Mouse (Mus musculus) midbrain, embryonic 16.5 days (tissue): ENCODE results near the gene Thada. TPM values are rescaled to one million over a fixed set of nuclear protein-coding genes. Genes with fewer than 3 reads are reported as not detected.

ENCODE experiments used
- ATAC-seq: fragments of 200-750 bp; cut with Nextera tagmentation; 2 replicates; pipeline ENCODE4 v1.8.0; 2017; ENCODE audit warnings: moderate TSS enrichment
- H3K27ac ChIP-seq: fragments of 300-500 bp; sonication (generic); 2 replicates; pipeline ENCODE4 v1.5.1; 2014; ENCODE audit warnings: mild to moderate bottlenecking, low read length, mixed read lengths
- H3K27me3 ChIP-seq: fragments of 300-500 bp; sonication (generic); 2 replicates; pipeline ENCODE4 v1.6.1; 2014; ENCODE audit warnings: low read depth, low read length, mixed read lengths; ENCODE audit not compliant: control insufficient read depth, insufficient read depth
- H3K36me3 ChIP-seq: fragments of 300-500 bp; sonication (generic); 2 replicates; pipeline ENCODE4 v1.6.1; 2014; ENCODE audit warnings: mild to moderate bottlenecking, low read length, moderate library complexity, mixed read lengths; ENCODE audit not compliant: control insufficient read depth, insufficient read depth
- H3K4me1 ChIP-seq: fragments of 300-500 bp; sonication (generic); 2 replicates; pipeline ENCODE4 v1.6.1; 2014; ENCODE audit warnings: mild to moderate bottlenecking, low read length, mixed read lengths; ENCODE audit not compliant: control insufficient read depth, insufficient read depth
- H3K4me2 ChIP-seq: fragments of 300-500 bp; sonication (generic); 2 replicates; pipeline ENCODE4 v1.6.1; 2014; ENCODE audit warnings: mild to moderate bottlenecking, low read length, mixed read lengths
- H3K4me3 ChIP-seq: fragments of 300-500 bp; sonication (generic); 2 replicates; pipeline ENCODE4 v1.5.1; 2014; ENCODE audit warnings: low read depth, mild to moderate bottlenecking, low read length, moderate library complexity, mixed read lengths
- H3K9ac ChIP-seq: fragments of 300-500 bp; sonication (generic); 2 replicates; pipeline ENCODE4 v1.6.1; 2014; ENCODE audit warnings: low read depth, low read length, mixed read lengths
- H3K9me3 ChIP-seq: fragments of 300-500 bp; sonication (generic); replicated peaks from 2 replicates; pipeline ENCODE4 v1.6.1; 2014; ENCODE audit warnings: mild to moderate bottlenecking, low read length, mixed read lengths; ENCODE audit not compliant: control insufficient read depth, poor library complexity, severe bottlenecking
- WGBS: fragments of 180-500 bp; shearing (Covaris S2); extraction: QIAGEN DNeasy Blood & Tissue Kit; methylation state at CpG from one replicate; pipeline ENCODE4 v1.1.7; 2014; 5-methylcytosine and 5-hydroxymethylcytosine counted together
- polyA plus RNA-seq: library from polyadenylated mRNA; unstranded; fragments of >200 nt; fragmentation: Nextera tagmentation; extraction: Ambion mirVana; gene quantifications from 2 replicates; pipeline ENCODE4 v1.2.1, GENCODE M21; 2015

Gene Thada
- polyA plus RNA-seq, 1 experiment from 2014 or later: 6.5 TPM

GRCm38 (mm10) chr17:84330986-84331385 is 135.0 kb downstream of the Thada start:
- Histone ChIP-seq H3K27me3 (no peaks in the 10 kb centered on the region), H3K9me3 (no peaks in the 10 kb centered on the region), H3K9ac (no peak overlapping the region), H3K4me2 (no peak overlapping the region), H3K4me1 (no peaks in the 10 kb centered on the region), H3K4me3 (no peak overlapping the region), H3K27ac (no peak overlapping the region), H3K36me3 (no peaks in the 10 kb centered on the region)
- ATAC-seq: no peak
- 72% methylated on average over 8 of the region's 8 CpGs for WGBS

DNA sequence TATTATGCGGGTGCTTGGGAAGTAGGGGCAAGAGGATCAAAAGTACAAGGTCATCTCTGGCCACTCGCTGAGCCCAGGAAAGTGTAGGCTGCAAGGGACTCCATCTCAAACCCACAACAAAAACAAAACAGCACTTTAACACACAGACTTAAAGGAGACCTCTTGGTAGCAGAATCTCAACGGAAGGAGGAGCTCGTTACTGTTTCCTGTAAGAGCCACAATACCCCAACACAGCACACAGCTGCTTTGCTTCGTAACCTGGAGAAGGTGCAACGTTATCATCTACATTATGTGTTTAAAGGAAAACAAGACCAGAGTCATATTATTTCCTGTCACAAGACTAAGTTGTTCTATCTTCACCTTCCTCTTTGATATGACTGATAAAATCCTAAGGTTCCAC is 135.5 kb downstream of the Thada start:
- H3K27ac ChIP-seq: no peak overlapping the region
- ATAC-seq: no peak
- H3K4me2 ChIP-seq: no peak overlapping the region
- no peaks in the 10 kb centered on the region for H3K27me3 ChIP-seq
- no peaks in the 10 kb centered on the region for H3K36me3 ChIP-seq
- 91% methylated on average over 6 of the region's 6 CpGs for WGBS
- no peak overlapping the region for H3K9ac ChIP-seq
- H3K4me1 ChIP-seq: no peaks in the 10 kb centered on the region
- no peaks in the 10 kb centered on the region for H3K9me3 ChIP-seq
- no peak overlapping the region for H3K4me3 ChIP-seq

- Histone ChIP-seq H3K4me1 (no peaks in the 10 kb centered on the region), H3K4me2 (no peak overlapping the region), H3K27me3 (no peaks in the 10 kb centered on the region), H3K27ac (no peak overlapping the region), H3K9ac (no peak overlapping the region), H3K9me3 (no peaks in the 10 kb centered on the region), H3K36me3 (no peaks in the 10 kb centered on the region), H3K4me3 (no peak overlapping the region)
- ATAC-seq: no peak
- 92% methylated on average over 4 of the region's 4 CpGs for WGBS
Measured at GRCm38 (mm10) chr17:84329906-84330470, 136.0 kb downstream of the Thada start.

- no peak for ATAC-seq
- WGBS: 95% methylated on average over 2 of the region's 2 CpGs
Measured at GRCm38 (mm10) chr17:84328526-84328925, 137.5 kb downstream of the Thada start.

DNA sequence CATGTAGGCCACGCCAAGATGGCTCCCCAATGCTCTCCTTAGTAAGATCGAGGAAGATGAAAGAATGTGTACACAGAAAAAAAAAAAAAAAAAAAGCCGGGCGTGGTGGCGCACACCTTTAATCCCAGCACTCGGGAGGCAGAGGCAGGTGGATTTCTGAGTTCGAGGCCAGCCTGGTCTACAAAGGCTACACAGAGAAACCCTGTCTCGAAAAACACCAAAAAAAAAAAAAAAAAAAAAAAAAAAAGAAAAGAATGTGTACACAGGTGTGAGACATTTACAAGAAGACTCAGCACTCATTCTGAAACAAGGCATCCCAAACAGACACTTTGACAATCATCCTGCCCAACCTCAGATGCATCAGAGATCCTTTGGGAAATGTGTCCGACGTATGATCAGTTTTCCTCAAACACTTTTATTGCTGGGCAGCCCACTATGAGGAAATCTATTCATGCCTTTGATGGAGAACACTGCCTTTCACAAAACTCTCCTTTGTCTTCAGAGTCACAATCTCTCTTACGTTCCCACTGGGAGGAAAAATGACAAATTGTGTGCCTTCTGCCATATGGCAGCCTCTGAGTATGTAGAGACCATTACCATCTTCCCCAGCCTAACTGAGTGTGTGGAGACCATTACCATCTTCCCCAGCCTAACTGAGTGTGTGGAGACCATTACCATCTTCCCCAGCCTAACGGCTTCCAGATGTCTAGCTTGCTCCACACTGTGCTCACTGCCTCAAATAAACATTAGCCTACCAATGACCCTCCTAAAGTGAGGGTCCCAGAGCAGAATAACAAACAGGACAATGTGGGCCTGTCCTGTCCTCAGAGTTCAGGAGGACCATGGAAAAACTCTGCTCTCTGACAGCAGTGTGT is 138.7 kb downstream of the Thada start:
- H3K9ac ChIP-seq: no peak overlapping the region
- no peaks in the 10 kb centered on the region for H3K9me3 ChIP-seq
- H3K27me3 ChIP-seq: no peaks in the 10 kb centered on the region
- H3K4me3 ChIP-seq: no peak overlapping the region
- no peak for ATAC-seq
- no peaks in the 10 kb centered on the region for H3K4me1 ChIP-seq
- H3K4me2 ChIP-seq: no peak overlapping the region
- H3K27ac ChIP-seq: no peak overlapping the region
- WGBS: 84% methylated on average over 11 of the region's 12 CpGs
- H3K36me3 ChIP-seq: no peaks in the 10 kb centered on the region

More at GRCm38 (mm10) chr17:84328526-84328925, 137.5 kb downstream of the Thada start:
- no peak overlapping the region for H3K27ac ChIP-seq
- H3K36me3 ChIP-seq: no peaks in the 10 kb centered on the region
- no peak overlapping the region for H3K4me2 ChIP-seq
- no peaks in the 10 kb centered on the region for H3K9me3 ChIP-seq
- H3K27me3 ChIP-seq: no peaks in the 10 kb centered on the region
- no peak overlapping the region for H3K4me3 ChIP-seq
- H3K9ac ChIP-seq: no peak overlapping the region
- no peaks in the 10 kb centered on the region for H3K4me1 ChIP-seq

DNA sequence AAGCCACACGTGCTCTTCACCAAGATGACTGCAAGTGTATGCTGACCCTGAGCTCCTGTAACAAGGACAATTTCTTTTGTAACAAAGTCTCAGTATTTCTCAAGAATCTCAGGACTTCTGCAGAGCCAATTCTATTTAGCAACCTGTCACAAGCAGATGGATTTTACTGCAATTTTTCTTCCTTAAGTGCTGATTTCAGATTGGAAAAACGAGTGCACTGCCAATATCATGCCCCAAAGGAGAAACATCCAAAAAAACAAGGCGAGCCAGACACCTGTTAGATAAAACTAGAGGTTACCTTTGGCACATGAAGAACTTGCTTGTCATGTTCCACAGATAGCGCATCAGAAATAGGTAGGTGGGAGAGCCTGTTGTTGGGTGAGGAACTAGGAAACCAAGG is 143.8 kb downstream of the Thada start:
- no peak for ATAC-seq
- WGBS: 94% methylated on average over 4 of the region's 4 CpGs
- Histone ChIP-seq H3K4me1 (no peaks in the 10 kb centered on the region), H3K4me2 (no peak overlapping the region), H3K4me3 (no peak overlapping the region), H3K36me3 (no peaks in the 10 kb centered on the region), H3K9me3 (no peaks in the 10 kb centered on the region), H3K9ac (no peak overlapping the region), H3K27me3 (no peaks in the 10 kb centered on the region), H3K27ac (no peak overlapping the region)

GRCm38 (mm10) chr17:84321351-84321750 is 144.7 kb downstream of the Thada start:
- Histone ChIP-seq H3K27ac (no peak overlapping the region), H3K27me3 (no peaks in the 10 kb centered on the region), H3K9ac (no peak overlapping the region), H3K4me2 (no peak overlapping the region), H3K4me1 (no peaks in the 10 kb centered on the region), H3K9me3 (no peaks in the 10 kb centered on the region), H3K4me3 (no peak overlapping the region), H3K36me3 (no peaks in the 10 kb centered on the region)
- 90% methylated on average over 5 of the region's 5 CpGs for WGBS
- no peak for ATAC-seq

GRCm38 (mm10) chr17:84320576-84320975 is 145.4 kb downstream of the Thada start:
- H3K4me3 ChIP-seq: no peak overlapping the region
- ATAC-seq: no peak
- no peaks in the 10 kb centered on the region for H3K4me1 ChIP-seq
- H3K27me3 ChIP-seq: no peaks in the 10 kb centered on the region
- 96% methylated on average over 1 of the region's 1 CpGs for WGBS
- no peak overlapping the region for H3K9ac ChIP-seq
- H3K27ac ChIP-seq: no peak overlapping the region
- H3K4me2 ChIP-seq: no peak overlapping the region
- no peaks in the 10 kb centered on the region for H3K9me3 ChIP-seq
- no peaks in the 10 kb centered on the region for H3K36me3 ChIP-seq

DNA sequence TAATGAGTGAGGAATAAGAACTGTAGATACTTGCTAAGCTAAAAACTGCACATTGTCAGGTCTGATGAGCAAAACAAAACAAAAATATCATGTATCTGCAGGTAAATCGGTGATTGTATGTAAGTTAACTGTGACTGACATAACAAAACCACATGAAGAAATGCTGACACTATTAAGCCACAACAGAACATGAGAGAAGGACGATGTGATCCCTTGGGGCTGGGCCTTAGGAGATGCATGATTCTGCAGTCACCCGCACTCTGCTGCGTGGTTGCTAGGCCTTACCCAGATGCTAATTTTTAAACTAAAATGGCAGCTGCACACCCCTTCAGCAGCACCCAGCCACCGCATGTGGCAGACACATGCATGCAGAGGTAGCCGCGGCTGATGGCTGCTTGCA is 151.7 kb downstream of the Thada start:
- no peak overlapping the region for H3K27ac ChIP-seq
- H3K36me3 ChIP-seq: peaks cover 5% of the 10 kb centered on the region; the same call in 1 of the 2 replicates
- H3K9ac ChIP-seq: no peak overlapping the region
- 89% methylated on average over 7 of the region's 7 CpGs for WGBS
- ATAC-seq: no peak
- no peaks in the 10 kb centered on the region for H3K9me3 ChIP-seq
- H3K4me3 ChIP-seq: no peak overlapping the region
- H3K4me2 ChIP-seq: no peak overlapping the region
- H3K4me1 ChIP-seq: no peaks in the 10 kb centered on the region
- no peaks in the 10 kb centered on the region for H3K27me3 ChIP-seq
